Mouse (Mus musculus) adipocyte (in vitro differentiated cells): ENCODE measurements at regions not wholly inside any gene's neighbourhood (a gene's known extent, or its start where the extent isn't known, plus 50 kb on each side); places are given as distances from the start of the nearest gene placed in this dataset.

Experiments
- DNase-seq: peaks from one replicate; pipeline ENCODE4 v3.0.0-alpha.2; 2016; ENCODE audit warnings: low spot score

- no peak for DNase-seq
Measured at GRCm38 (mm10) chr13:102132696-102133095, 364.7 kb upstream of the Pik3r1 start.

- DNase-seq: no peak
Measured at GRCm38 (mm10) chr13:102135210-102135609, 367.2 kb upstream of the Pik3r1 start.

GRCm38 (mm10) chr13:102142986-102143385 is 375.0 kb upstream of the Pik3r1 start:
- no peak for DNase-seq

GRCm38 (mm10) chr13:102143848-102144247 is 375.8 kb upstream of the Pik3r1 start:
- peak; percentile 52 for DNase-seq

GRCm38 (mm10) chr13:102148039-102148438 is 380.0 kb upstream of the Pik3r1 start:
- no peak for DNase-seq

- no peak for DNase-seq
Measured at GRCm38 (mm10) chr13:102153785-102154608, 386.0 kb upstream of the Pik3r1 start.

GRCm38 (mm10) chr13:102154609-102154899 is 386.5 kb upstream of the Pik3r1 start:
- DNase-seq: no peak

GRCm38 (mm10) chr13:102157369-102158130 is 389.5 kb upstream of the Pik3r1 start:
- no peak for DNase-seq

GRCm38 (mm10) chr13:102173382-102174234 is 405.6 kb upstream of the Pik3r1 start:
- peak; percentile 57 for DNase-seq

- no peak for DNase-seq
Measured at GRCm38 (mm10) chr13:102174431-102174830, 406.4 kb upstream of the Pik3r1 start.

GRCm38 (mm10) chr13:102174896-102175295 is 406.9 kb upstream of the Pik3r1 start:
- DNase-seq: peak; percentile 75

GRCm38 (mm10) chr13:102175406-102175805 is 407.4 kb upstream of the Pik3r1 start:
- DNase-seq: no peak

GRCm38 (mm10) chr13:102176456-102176855 is 408.4 kb upstream of the Pik3r1 start:
- no peak for DNase-seq

GRCm38 (mm10) chr13:102194716-102195115 is 426.7 kb upstream of the Pik3r1 start:
- DNase-seq: peak; percentile 59

GRCm38 (mm10) chr13:102202301-102202700 is 434.3 kb upstream of the Pik3r1 start:
- no peak for DNase-seq

GRCm38 (mm10) chr13:102218486-102218885 is 450.5 kb upstream of the Pik3r1 start:
- no peak for DNase-seq

GRCm38 (mm10) chr13:102231048-102231447 is 462.3 kb upstream of the Cd180 start:
- DNase-seq: peak; percentile 59

- DNase-seq: peak; percentile 91
Measured at GRCm38 (mm10) chr13:102232291-102232936, 460.9 kb upstream of the Cd180 start.

GRCm38 (mm10) chr13:102250884-102251283 is 442.5 kb upstream of the Cd180 start:
- no peak for DNase-seq

- no peak for DNase-seq
Measured at GRCm38 (mm10) chr13:102251709-102252108, 441.6 kb upstream of the Cd180 start.

GRCm38 (mm10) chr13:102255401-102256371 is 437.7 kb upstream of the Cd180 start:
- no peak for DNase-seq
